Mouse (Mus musculus): ENCODE data around the gene Nhsl1. TPM values are rescaled to one million over a fixed set of nuclear protein-coding genes. Genes with fewer than 3 reads are reported as not detected.

Gene Nhsl1
- total RNA-seq, 2 experiments from 2014 or later = 4.0 to 4.3 TPM

GRCm38 (mm10) chr10:18484731-18485130 lies 165.9 kb downstream of the Nhsl1 start:
- no peak for DNase-seq

GRCm38 (mm10) chr10:18488239-18488803 lies 169.5 kb downstream of the Nhsl1 start:
- no peak for DNase-seq

- DNase-seq = no peak
Observed at GRCm38 (mm10) chr10:18489936-18490335, 171.2 kb downstream of the Nhsl1 start.

GRCm38 (mm10) chr10:18491952-18492351 lies 173.2 kb downstream of the Nhsl1 start:
- DNase-seq = no peak

- no peak for DNase-seq
Observed at GRCm38 (mm10) chr10:18493010-18493894, 174.5 kb downstream of the Nhsl1 start.

- DNase-seq = no peak
Observed at GRCm38 (mm10) chr10:18494249-18494648, 175.5 kb downstream of the Nhsl1 start.

GRCm38 (mm10) chr10:18497066-18497465 lies 178.3 kb downstream of the Nhsl1 start:
- DNase-seq = no peak

- no peak for DNase-seq
Observed at GRCm38 (mm10) chr10:18501997-18502396, 183.2 kb downstream of the Nhsl1 start.

- no peak for DNase-seq
Observed at GRCm38 (mm10) chr10:18505690-18506089, 186.9 kb downstream of the Nhsl1 start.

GRCm38 (mm10) chr10:18506501-18506946 lies 187.7 kb downstream of the Nhsl1 start:
- DNase-seq = peak in 1 of 2 experiments; percentile 30

GRCm38 (mm10) chr10:18507869-18508473 lies 189.2 kb downstream of the Nhsl1 start:
- DNase-seq = no peak

GRCm38 (mm10) chr10:18508586-18508985 lies 189.8 kb downstream of the Nhsl1 start:
- peak; percentile 53 to 54 for DNase-seq

GRCm38 (mm10) chr10:18510663-18511062 lies 191.9 kb downstream of the Nhsl1 start:
- DNase-seq = no peak

- no peak for DNase-seq
Observed at GRCm38 (mm10) chr10:18511496-18511895, 192.7 kb downstream of the Nhsl1 start.

- no peak for DNase-seq
Observed at GRCm38 (mm10) chr10:18522556-18522955, 203.8 kb downstream of the Nhsl1 start.

- DNase-seq = no peak
Observed at GRCm38 (mm10) chr10:18525311-18525710, 206.5 kb downstream of the Nhsl1 start.

GRCm38 (mm10) chr10:18525726-18526125 lies 206.9 kb downstream of the Nhsl1 start:
- no peak for DNase-seq

GRCm38 (mm10) chr10:18526184-18526850 lies 207.5 kb downstream of the Nhsl1 start:
- DNase-seq = no peak

GRCm38 (mm10) chr10:18526851-18527675 lies 208.3 kb downstream of the Nhsl1 start:
- no peak for DNase-seq

GRCm38 (mm10) chr10:18527766-18528165 lies 209.0 kb downstream of the Nhsl1 start:
- DNase-seq = no peak

GRCm38 (mm10) chr10:18528475-18528874 lies 209.7 kb downstream of the Nhsl1 start:
- DNase-seq = peak in 1 of 2 experiments; percentile 35
